Mouse (Mus musculus) bone marrow macrophage, adult 2 months (primary cell): ENCODE measurements at regions not wholly inside any gene's neighbourhood (a gene's known extent, or its start where the extent isn't known, plus 50 kb on each side); places are given as distances from the start of the nearest gene placed in this dataset.
"Not testable (repeated sequence)": the region's sequence is repeated elsewhere in the genome, so short reads cannot be mapped to it uniquely, and the experiment has no call there.

Experiments
- CTCF ChIP-seq: IDR thresholded peaks from 2 replicates; pipeline ENCODE4 v1.5.1; 2012; ENCODE audit warnings: low read depth, mild to moderate bottlenecking, low read length, moderate library complexity
- POLR2A ChIP-seq: IDR thresholded peaks from 2 replicates; pipeline ENCODE4 v1.6.1; 2012; ENCODE audit warnings: mild to moderate bottlenecking, low read depth, low read length, borderline replicate concordance

DNA sequence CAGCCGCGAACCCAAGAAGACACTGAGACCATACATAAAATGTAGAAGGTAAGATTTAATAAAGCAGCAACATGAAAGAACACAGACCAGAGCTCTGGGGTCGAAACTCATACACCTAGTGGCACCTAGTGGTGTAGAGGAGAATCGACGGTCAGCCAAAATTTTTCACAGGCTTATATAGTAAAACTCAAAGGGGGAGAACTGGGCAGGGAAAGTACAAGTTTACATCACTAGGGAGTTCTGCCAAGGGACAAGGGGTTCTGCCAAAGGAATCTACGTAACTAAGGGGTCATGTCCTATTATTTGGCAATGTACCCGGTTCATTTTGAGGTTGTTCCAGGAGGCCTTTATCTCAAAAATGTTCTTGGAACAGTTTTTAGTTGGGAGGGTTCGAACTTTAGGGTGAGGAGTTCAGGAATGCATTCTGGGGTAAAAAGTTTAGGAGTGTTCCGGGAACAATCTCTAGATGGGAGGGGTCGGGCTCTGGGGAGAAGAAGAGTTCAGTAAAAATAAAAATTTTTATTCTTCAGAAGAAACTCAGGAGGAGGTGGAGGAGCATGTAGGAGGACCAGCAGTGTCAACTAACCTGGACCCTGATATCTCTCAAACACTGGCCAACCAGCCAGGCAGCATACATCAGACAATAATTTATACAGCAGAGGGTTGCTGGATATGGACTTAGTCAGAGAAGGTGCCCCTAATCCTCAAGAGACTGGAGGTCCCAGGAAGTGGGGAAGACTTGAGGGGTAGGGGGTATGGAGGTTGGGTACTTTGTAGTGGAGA, 1138.7 kb upstream of the Pcdh20 start:
- TF ChIP-seq CTCF, POLR2A: not testable (repeated sequence)
